Mouse (Mus musculus) heart, postnatal 0 days (tissue): ENCODE results near the gene Lmna.

Source experiments
- CTCF ChIP-seq: IDR thresholded peaks from 2 replicates; pipeline ENCODE4 v1.5.1; 2016; ENCODE audit warnings: antibody characterized with exemption, control low read depth, low read depth
- EP300 ChIP-seq: IDR thresholded peaks from 2 replicates; pipeline ENCODE4 v1.6.1; 2016; ENCODE audit warnings: antibody characterized with exemption, low read depth

DNA sequence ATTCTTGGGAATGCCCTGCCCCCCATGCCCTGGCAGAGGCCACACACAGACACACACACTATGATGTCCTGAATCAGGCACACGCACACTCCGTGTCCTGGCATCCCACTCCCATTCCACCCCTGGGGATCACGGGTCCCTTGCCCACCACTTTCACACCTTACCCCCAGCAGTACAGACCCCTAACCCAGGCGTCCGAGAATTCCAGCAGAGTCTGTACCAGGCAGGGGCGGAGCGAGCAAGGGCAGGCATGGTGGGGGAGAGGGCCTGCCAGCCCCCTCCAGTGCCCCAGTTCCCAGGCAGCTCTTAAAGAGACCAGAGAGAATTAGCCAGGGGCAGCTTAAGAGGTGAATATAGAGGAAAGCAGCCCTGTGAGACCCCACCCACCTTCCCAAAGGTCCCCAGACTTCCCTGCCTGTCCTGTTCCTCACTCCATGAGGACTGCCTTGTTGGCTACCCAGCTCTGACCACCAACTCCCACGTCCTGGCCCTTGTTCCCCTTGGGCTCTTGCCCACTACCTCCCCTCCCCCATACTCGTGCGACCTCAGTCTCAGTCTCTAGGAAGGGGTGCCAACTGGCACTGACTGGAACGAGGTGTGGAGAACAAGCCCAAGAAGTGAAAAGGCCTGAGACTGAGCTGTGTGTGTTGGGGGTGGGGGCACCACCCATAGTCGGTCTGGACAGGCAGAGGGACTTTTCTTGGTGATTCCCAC is 48.6 kb downstream of the Lmna start, which contains the start of gene Sema4a:
- TF ChIP-seq CTCF (no peak), EP300 (no peak)
